Mouse (Mus musculus): ENCODE results near the gene Tex19.1. TPM values are rescaled to one million over a fixed set of nuclear protein-coding genes. Genes with fewer than 3 reads are reported as not detected.
"Not testable (repeated sequence)": the region's sequence is repeated elsewhere in the genome, so short reads cannot be mapped to it uniquely, and the experiment has no call there.

Tex19.1 gene
- total RNA-seq (2021), result not detected

DNA sequence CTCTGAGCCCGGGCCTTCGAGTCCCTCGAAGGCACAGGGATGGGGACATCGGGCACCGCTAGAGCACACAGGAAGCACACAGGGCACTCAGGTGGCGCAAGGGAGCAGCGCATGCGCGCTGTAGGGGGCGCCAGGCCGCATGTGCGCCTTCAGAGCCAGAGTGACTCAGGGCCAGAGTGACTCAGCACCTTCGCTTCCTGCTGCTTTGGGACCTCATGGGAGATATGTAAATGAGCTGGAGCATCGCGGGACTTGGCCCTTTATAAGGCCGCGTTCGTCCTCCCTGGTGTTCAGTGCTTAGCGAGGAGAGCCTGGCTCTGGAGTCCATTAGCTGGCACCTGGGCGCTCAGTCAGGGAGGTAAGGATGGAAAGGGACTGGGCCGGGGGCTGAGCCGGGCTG is at the start of gene Tex19.1:
Gene Tex19.1 (plus strand): TSS at position 279 of the 400 bp plus-strand sequence.
- intact Hi-C loops (cut with DNase I), result no loop called here

DNA sequence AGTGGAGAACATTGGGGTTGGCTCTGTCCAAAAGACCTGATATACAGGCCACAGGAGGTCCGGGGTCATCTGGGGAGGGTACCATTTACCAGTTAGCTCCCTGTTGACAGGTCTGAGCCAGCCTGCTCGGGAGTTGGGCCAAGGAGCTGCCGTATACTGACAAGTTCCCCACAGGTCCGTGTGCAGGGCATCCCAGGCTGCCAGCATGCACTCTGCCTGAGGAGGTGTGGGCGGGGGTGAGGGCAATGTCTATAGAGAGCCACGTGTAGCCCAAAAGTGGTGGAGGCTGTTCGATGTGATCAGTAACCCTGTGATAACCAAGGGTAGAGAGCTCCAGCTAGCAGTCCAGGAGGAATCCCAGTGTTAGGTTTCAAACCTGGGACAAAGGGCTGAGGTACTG is 46.2 kb upstream of the Tex19.1 start:
- no peak for DNase-seq (ENCODE audit: low spot score)
- intact Hi-C loops (cut with DNase I), result no loop called here

More for the DNA sequence above, at the start of gene Tex19.1:
- DNase-seq (ENCODE audit: low spot score), result no peak

DNA sequence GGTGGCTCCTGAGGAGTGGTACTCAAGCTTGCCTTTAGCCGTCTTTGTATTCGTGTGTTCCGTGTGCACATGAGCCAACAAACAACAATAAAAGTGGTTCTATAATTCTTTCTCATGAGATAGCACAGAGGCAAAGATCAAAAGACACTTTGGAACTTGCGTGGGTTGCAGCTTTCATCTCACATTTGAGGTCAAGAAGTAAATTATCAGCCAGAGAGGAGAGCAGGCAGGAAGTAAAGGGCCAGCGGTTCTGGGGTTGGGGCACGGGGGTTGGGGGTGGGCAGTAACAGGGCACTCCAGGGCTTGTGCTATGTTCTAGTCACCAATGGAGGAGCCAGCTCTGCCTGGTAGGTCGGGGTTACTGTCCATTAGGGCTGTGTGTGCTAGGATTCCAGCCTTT is 45.3 kb upstream of the Tex19.1 start:
- intact Hi-C loops (cut with DNase I), result no loop called here
- DNase-seq (ENCODE audit: low spot score), result no peak

DNA sequence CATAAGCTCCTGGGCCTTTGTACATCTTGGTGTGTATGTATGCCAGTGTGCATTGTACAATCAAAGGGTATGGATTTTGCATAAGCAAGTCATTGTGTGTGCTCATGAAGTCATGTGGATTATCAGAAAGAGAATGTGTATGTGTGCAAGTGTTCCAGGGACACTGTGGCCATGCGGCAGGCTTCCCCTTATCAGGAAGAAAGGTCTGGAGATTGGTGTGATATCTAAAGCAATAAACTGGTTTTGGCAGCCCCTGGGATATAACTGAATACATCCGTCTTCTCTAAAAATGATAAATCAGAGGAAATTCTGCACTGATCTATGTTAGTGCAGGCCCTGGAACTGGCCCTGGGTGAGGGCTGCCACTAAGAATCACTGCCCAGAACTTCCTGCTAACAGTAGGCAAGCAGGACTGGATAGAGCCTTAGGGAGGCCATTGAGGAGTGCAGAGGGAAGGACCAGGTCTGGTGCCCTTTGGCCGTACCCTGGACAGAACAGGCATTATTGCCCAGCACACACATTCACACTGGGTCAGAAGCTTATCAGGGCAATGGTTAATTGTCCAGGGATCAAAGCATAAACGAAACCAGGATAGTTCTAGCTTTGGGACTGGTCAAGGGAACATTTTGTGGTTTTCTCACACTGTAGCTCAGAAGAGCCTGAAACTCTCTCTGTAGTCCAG is 44.7 kb upstream of the Tex19.1 start:
- DNase-seq (ENCODE audit: low spot score), result no peak
- intact Hi-C loops (cut with DNase I), result no loop called here

DNA sequence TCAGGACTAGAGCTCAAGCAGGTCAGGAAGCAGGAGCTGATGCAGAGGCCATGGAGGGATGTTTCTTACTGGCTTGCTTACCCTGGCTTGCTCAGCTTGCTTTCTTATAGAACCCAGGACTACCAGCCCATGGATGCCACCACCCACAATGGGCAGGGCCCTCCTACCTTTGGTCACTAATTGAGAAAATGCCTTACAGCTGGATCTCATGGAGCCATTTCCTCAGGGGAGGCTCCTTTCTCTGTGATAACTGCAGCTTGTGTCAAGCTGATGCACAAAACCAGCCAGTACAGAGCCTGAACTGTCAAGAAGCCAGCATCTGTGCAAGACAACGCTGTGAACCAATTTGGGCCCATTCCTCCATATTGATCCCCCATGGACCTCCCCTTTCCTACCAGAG is 38.7 kb upstream of the Tex19.1 start:
- intact Hi-C loops (cut with DNase I); DNase-seq (ENCODE audit: low spot score): not testable (repeated sequence)

DNA sequence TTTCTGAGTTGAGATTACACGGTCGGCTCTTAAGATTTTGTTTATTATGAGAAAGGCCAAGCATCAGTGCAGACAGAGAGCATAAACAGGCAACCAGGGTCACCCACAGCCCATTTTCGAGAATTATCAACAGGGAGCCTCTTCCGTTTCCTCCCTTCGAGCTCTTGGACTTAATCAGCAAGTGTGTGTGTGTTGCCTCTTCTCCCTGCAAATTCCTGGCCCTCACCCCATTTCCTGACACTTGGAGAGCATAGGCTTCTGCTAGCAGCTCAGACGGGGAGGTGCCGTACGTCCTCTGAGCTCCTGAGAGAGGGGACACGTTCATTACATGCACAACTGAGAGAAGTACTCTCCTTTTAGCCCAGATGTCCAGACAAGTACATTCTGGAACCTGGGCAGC is 37.9 kb upstream of the Tex19.1 start:
- intact Hi-C loops (cut with DNase I), result no loop called here
- DNase-seq (ENCODE audit: low spot score), result no peak

DNA sequence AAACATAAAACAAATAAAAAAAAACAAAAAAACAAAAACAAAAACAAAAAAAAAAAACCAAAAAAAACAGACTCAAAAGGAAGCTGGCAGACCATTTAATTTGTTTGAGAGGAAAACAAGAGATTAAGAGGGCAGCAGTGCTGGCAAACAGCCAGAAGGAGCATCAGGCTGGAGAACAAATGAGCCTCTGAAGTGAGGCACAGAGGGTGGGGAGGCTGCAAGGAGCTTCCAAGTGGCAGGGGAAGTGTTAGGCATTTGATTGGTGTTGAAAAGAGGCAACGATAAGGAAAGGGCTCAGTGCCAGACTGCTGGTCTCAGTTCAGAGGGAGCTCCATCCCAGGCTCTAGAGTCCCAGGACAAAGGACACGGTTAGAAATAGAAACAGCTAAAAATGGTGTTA is 36.0 kb upstream of the Tex19.1 start:
- intact Hi-C loops (cut with DNase I), result no loop called here
- peak; percentile 47 for DNase-seq (ENCODE audit: low spot score)

DNA sequence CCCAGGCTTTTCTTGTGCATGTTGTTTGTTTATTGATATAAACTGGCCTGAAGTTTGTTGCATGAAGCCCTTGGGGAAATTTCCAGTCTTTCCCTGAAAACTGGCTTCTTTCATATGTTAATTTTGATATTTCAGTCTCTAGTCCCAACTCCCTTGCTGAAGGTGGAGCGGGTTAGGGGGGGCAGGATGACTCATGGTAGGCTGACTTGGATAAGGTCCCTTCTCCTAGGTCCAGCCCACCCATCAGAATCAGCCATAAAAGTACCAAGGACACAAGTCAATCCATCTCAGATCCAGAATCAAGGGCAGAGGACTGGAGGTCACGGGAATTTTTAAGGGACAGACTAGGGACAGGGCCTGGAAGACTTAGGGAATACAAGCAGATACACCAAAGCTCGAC is 34.9 kb upstream of the Tex19.1 start:
- intact Hi-C loops (cut with DNase I), result no loop called here
- DNase-seq (ENCODE audit: low spot score), result no peak

DNA sequence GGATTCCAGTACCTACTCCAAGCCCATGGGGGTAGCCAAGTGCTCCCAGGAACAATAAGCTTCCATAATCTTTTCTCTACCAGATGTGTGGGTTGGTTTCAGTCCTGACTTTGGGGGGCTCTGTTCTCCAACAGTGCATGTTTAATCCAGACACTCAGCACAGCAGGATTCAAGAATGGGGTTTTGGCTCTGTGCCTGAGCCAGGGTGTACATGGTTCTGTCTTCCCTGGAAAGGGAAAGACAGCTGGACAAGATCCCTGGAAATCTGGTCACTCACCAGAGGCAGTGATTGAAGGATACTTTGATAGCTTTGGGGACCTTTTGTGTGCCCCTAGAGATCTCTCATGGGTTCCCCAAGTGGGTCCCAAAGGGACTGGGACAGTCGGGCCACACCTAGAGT is 34.3 kb upstream of the Tex19.1 start:
- DNase-seq (ENCODE audit: low spot score), result no peak

DNA sequence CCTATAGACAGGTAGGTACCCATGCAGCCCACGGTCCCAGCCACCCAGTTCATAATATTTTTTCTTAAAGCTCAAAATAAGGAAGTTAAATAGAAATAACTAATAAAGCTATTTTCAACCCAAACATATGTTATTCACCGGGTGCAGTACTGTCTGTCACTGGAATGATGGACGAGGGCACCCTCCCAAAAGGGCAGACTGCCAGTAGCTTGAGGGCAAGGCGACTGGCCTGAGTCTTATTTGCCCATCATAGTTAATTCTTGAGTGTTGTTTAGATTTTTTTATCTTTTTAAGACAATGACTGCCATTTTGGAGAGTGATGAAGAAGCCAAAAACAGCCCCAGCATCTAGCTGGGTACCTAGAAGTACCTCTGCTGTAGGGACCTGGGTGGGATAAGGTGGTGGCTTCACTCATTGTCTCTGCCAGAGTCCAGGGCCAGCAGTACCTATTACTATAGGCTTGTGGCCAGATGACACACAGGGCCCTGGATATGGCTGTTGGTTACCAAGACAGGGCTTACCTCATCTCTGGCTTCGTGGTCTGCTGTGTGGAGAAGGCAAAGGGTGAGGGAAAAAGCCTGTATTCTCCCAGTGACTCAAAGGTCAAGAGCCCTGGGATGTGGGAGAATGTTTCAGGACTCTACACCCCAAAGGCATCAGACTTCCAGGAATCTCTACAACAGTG is 33.7 kb upstream of the Tex19.1 start:
- intact Hi-C loops (cut with DNase I), result no loop called here
- DNase-seq (ENCODE audit: low spot score), result no peak

More for the DNA sequence above, 34.3 kb upstream of the Tex19.1 start:
- intact Hi-C loops (cut with DNase I), result no loop called here

DNA sequence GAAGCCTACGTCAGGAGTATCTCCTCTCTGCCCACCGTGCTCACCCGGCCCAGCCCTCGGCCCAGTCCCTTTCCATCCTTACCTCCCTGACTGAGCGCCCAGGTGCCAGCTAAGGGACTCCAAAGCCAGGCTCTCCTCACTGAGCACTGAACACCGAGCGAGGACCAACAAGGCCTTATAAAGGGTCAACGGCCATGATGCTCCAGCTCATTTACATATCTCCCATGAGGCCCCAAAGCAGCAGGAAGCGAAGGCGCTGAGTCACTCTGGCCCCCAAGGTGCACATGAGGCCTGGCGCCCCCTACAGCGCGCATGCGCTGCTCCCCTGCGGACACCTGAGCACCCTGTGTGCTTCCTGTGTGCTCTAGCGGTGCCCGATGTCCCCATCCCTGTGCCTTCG is 27.8 kb upstream of the Tex19.1 start:
- no peak for DNase-seq (ENCODE audit: low spot score)
- intact Hi-C loops (cut with DNase I), result no loop called here

DNA sequence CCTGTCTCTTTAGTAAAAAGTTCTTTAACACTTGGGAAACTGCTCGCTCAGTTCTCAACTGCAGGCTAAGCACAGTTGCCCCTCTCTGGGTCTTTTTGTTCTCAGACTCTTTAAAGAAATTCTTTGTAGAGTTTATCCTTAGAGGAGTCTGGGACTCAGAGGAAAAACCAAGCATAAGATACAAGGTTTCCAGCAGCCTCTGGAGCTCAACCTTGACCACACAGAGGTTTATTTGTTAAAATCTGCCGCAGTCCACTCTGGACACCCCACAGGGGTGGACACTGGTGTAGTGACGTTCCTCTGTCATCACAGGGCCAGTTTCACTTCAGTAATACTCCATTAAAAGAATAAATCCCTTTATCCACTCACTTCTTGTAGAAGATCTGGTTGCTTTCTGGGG is 27.4 kb upstream of the Tex19.1 start, which contains the start of gene Tex19.2:
Gene Tex19.2 (minus strand): TSS at position 101 of the 400 bp plus-strand sequence.
- DNase-seq (ENCODE audit: low spot score), result no peak
- intact Hi-C loops (cut with DNase I), result no loop called here

DNA sequence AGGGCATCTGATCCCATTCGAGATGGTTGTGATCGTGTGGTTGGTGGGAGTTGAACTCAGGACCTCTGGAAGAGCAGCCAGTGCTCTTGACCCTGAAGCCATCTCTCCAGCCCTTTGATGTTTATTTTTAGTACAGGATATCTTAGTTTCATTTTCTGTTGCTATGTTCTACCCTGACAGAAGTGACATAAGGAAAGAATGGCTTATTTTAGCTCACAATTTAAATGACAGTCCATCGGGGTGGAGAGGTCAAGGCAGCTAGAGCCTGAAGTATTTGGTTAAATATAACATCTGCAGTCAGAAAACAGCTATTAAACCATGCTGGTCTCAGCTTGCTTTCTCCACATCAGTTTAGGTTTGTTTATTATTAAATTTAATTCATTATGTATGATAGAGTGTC is 24.8 kb upstream of the Tex19.1 start:
- intact Hi-C loops (cut with DNase I), result loop anchor here (5.0 kb wide), 1 partner anchor 59 kb away; the partner anchor contains the start of gene Sectm1b
- no peak for DNase-seq (ENCODE audit: low spot score)

DNA sequence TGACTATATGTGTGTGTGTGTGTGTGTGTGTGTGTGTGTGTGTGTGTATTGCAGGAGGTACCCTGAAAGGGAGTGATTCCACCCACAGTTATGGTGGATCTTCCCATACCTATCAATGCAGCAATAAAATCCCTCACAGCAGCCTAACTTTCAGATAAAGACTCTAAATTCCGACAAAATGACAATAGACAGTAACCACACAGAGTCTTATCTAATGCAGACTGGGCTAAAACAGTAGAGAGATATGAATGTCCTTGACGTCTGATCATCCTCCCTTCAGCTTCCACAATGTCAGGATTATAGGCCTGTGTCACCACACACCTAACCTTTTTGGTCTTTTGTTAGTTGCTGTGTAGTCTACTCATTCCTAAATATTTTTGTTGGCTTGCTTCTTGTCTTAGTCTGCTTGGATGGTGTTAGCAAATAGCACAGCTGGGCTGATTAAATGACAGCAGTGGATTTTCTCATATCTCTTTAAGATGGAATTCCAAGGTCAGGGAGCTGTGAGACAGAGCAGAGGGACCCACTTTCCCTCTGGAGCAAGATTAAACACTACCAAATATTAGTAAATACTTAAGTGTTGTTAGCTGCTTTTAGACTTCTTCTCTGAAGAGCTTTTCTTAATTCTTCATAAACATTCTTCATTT is 23.8 kb upstream of the Tex19.1 start:
- no peak for DNase-seq (ENCODE audit: low spot score)
- intact Hi-C loops (cut with DNase I), result loop anchor here (5.0 kb wide), 1 partner anchor 60 kb away; the partner anchor contains the start of gene Sectm1b

DNA sequence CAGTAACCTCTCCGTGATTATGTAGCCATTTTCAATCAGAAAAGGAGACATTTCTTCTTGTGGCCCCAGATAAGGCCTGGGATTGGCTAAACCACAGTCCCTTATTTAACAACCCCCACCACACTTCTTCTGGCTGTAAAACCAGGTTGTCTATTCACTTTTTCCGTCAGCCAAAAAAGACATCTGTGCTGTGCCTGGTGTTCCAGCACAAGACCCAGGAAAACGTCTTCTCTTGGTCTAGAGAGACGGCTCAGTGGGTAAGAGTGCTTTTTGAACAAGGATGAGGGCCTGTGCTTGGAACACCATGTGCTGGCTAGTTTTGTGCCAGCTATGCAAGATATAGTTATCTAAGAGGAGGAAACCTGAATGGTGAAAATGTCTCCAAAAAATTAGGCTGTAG is 22.5 kb upstream of the Tex19.1 start:
- DNase-seq (ENCODE audit: low spot score), result no peak
- intact Hi-C loops (cut with DNase I), result loop anchor here (5.0 kb wide), 1 partner anchor 61 kb away; the partner anchor contains the start of gene Sectm1b

DNA sequence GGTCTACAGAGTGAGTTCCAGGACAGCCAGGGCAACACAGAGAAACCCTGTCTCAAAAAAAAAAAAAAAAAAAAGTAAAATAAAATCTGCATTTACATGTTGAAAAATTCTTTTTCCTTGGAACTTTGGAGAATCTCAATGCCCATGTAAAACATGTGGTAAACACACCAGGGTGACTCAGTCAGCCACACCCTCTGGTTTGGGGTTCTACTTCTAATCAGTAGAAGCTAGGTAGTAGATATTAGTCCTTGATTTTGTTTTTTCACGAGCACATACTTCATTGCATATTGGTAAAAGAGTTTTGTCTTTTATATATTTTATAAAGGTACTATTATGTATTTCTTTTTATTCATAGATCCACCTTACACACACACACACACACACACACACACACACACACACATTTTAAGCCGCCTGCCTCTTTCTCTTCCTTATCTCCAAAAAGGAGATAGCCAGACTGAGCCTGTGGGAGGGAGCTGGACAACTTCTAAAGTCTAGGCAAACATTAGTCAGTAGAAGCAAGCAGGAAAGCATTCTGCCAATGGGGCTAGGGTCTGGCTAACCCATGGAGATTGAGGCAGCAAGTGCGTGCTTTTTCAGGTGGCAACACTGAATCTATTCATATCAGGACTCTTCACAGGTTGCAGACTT is 20.3 kb upstream of the Tex19.1 start:
- intact Hi-C loops (cut with DNase I), result no loop called here
- no peak for DNase-seq (ENCODE audit: low spot score)

DNA sequence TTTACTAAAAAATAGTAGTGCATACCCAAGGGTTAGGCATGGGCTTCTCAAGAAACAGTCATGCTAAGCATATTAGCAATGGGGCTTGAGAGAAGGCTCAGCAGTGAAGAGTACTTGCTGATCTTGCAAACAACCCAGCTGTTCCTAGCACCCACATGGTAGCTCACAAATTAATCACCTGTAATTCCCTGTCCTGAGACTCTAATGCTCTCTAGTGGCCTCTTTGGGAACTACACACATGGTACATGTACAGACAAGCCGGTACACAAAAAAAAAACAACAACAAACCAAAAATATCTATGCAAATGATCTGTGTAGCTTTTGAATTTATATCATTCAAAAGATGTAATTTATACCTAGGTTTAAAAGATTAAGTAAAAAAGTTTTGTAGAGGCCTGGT is 19.5 kb upstream of the Tex19.1 start:
- no peak for DNase-seq (ENCODE audit: low spot score)
- intact Hi-C loops (cut with DNase I), result no loop called here

DNA sequence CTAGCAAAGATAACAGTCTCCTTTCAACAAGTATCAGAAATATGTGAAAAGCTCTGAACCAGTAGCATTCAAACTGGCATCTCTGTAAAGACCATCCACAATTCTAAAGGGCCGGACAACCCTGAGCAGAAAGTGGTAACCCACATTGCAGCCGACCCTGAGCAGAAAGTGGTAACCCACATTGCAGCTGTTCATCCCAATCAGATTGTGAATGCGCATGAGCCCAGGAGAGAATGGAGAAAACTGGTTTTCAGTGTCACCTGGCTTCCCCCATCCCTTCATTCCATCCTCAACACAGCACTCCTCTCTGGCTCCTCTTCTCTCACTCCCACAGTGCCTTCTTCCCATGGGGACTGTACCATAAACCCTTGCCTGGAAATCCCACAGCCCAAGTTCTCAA is 18.5 kb upstream of the Tex19.1 start:
- intact Hi-C loops (cut with DNase I), result no loop called here
- no peak for DNase-seq (ENCODE audit: low spot score)

DNA sequence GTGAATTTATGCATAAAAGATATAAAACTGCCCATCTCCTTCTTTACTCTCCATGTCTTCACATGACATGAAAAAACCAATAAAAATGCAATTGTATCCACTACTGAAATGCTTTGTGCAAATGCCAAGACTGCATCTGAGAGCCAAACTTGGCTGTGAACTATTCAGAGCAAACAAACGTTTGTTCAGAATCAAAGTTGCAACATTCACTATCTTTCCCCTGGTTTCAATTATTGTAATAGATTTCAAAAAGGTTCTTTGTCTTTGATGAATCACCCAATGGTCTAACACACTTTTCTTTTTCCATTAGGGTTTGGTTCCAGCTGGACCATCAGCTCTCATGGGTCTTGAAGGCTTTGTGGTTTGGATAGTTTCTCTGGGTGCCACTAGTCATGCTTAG is 16.3 kb upstream of the Tex19.1 start:
- intact Hi-C loops (cut with DNase I), result no loop called here
- no peak for DNase-seq (ENCODE audit: low spot score)

DNA sequence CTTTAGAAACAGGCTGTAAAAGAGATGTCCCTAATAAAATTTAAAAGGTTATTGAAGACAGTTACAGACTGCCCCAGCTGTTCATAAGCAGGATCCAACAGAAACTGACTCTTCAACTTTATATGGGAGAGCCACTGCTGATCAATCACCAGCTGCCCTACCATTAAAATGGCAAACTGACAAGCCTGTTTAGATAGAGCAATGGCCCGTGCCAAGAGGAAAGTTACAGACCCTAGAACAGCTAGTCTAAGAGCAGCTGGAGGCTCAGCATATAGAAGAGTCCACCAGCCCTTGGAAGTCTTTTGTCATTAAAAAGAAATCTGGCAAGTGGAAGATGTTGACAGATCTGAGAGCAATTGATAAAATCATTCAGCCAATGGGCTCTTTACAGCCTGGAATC is 11.3 kb upstream of the Tex19.1 start:
- intact Hi-C loops (cut with DNase I), result no loop called here

DNA sequence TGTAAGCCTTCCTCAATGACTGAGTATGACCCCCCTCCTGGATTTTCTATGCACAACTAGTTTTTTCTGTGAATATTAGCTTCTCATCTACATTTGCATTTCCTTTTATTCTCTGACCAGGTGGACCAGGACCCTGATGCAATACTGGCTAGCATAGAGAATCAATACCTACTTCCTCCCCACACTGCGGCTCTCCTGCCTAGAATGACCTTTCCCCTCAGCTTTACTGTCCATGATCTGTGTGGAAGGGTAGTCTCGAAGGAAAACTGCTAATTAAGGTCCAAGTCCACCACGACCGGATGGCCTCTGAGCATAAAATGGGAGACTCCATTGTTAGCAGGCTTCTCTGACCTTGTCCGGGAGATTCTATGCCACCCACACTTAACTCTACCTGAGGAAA is 8.3 kb upstream of the Tex19.1 start:
- intact Hi-C loops (cut with DNase I), result no loop called here
- no peak for DNase-seq (ENCODE audit: low spot score)

More for the DNA sequence above, 11.3 kb upstream of the Tex19.1 start:
- DNase-seq (ENCODE audit: low spot score), result no peak
